Mouse (Mus musculus): ENCODE measurements around the gene Wwox.
A peak's percentile ranks its signal among the peaks of the same experiment; 100 is the strongest.
"Not testable (repeated sequence)": the region's sequence is repeated elsewhere in the genome, so short reads cannot be mapped to it uniquely, and the experiment has no call there.

The Wwox gene

GRCm38 (mm10) chr8:114806826-114807420 lies 367.5 kb downstream of the Wwox start:
- peak; percentile 55 for DNase-seq (ENCODE audit: low read depth)

DNA sequence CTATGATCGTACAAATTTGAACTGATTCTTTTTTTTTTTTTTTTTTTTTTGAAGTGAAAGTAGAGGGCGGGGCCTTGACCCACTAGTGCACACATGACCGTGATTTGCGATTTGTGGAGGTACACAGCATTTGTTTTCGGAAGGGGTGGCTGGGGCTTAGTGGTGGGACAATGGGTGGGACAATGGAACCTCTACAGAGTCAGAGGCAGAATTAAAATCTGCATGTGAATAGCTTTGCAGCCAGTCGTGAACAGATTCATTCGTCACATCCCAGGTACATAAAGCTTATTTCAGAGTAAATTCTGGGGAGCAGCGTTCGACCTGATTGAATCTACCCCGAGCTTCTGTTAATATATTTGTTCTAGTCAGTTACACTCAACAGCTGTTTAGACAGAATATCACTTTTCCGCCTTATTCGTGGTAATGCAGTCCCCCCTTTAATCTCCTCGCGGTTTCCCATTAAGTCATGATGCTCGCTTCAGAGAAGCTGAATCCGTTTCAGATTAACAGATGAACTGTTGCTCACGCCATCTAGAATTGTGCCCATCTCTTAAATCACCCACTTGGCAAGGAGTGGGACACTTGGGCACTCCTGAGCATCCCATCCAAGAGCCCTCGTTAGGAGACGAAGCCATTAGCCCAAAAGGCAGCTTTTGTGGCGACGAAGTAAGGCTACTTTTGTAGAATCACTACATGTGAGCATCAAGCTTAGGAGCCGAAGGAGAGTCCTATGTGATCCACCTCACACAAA lies 368.4 kb downstream of the Wwox start:
- DNase-seq (ENCODE audit: low read depth): no peak

- DNase-seq (ENCODE audit: low read depth): no peak
Measured at GRCm38 (mm10) chr8:114810470-114810869, 371.0 kb downstream of the Wwox start.

GRCm38 (mm10) chr8:114813830-114814229 lies 374.4 kb downstream of the Wwox start:
- DNase-seq (ENCODE audit: low read depth): no peak

DNA sequence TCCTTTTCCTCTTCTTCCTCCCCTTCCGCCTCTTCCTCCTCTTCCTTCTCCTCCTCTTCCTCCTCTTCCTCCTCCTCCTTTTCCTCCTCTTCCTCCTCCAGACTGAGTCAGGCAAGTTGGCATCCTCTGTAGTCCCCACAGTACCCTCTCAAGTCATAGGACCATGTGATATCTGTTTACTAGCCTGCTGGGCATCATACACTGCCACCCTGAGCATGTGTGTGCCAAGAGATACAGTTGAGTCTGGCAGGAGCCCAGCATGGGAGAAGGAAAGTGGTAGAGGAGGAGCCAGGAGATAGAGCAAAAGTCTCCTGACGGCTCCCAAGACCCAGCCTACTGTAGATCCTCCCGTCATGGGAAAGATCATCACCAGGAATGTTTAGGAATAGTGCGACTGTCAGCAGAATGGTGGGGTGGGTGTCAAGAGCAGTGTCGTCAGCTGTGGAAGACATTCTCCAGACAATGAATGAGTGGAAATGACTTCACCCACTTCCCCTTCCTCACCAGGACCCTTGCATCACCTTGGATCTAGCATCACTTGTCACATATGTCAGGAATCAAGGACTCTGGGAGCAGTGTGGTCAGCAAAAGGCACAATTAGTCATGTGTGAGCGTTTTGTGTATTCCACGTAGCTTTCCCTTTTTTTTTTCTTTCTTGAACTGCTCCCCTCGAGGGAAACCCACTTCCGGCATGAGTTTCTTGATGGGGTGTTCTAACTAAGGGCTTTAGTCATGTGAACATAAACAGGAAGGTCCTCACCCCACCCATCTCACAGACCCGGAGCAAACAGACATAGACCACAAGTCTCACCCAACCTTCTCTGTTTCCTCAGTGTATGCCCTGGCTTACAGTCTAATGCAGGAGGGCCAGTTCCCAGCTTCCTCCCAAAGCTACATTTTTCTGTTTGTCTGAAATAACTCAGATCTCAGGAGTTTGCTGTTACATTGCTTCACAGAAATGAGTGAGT lies 375.6 kb downstream of the Wwox start:
- no peak for DNase-seq (ENCODE audit: low read depth)

DNA sequence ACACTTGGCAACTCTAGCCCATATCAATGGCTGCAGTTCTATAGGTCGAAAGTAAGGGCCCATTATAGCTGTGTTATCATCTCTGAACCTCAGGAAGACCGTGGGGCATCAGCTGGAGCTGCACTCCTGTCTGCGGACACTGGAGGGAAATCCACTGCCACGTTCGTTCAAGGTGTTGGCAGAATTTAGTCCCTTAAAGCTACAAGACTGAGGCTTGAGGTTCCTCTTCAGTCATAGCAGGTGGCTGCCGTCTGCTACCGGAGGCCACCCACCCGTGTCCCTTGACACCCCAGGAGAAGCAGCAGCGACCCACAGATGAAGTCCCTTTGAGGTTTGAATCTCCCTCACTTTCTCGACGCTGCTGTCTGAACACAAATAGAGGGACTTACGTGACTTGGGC lies 376.9 kb downstream of the Wwox start:
- no peak for DNase-seq (ENCODE audit: low read depth)

DNA sequence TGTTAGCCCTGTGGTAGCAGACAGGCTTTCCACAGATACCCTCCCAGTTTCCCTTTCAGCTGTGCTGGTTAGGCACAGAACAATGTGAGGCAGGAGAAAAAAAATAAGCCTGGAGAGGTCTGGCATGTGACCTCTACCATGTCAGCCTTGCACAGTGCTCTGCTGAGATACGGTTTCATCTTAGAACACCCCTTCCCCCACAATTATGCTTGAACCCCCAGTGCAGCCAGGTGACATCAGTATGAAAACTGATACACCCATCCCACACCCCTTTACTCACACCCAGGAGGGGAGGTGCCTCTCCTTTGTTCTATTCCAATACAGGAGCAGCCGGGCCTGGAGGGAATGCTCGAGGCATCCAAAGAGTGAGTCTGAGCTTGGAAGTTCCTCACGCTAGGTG lies 377.5 kb downstream of the Wwox start:
- DNase-seq (ENCODE audit: low read depth): no peak

GRCm38 (mm10) chr8:114821543-114821942 lies 382.1 kb downstream of the Wwox start:
- DNase-seq (ENCODE audit: low read depth): peak; percentile 23

DNA sequence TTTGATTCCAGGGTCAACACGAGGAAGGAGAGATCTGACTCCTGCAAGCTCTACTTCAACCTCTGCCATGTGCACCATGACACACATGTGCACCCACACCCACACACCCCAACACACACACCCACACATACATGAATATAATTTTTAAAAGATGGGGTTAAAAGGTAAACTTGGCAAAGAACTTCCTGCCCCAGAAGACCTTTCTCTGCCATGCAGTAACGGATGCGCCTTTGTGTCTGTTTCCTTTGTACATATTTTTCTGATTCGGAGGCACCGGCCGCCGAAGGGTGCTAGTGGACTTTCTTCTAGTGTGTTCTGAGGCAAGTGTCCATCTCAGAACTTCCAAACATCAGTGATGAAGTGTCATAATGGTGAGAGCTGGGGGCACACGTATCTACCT lies 386.0 kb downstream of the Wwox start:
- DNase-seq (ENCODE audit: low read depth): no peak

DNA sequence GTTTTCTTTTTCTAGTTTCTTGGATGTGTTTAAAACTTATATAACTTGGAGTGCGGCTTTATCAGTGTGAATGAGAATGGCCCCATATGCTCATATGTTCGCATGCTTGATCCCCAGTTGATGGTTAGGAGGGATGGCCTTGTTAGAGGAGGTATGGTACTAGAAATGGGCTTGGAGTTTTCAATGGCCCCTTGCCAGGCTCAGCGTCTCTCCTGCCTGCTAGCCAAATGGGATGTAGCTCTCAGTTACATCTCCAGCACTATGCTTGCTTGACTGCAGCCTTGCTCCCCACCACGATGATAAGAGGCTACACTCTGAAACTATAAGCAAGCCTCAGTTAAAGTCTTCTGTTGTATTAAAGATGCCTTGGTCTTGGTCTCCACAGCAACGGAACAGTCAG lies 387.5 kb downstream of the Wwox start:
- no peak for DNase-seq (ENCODE audit: low read depth)

DNA sequence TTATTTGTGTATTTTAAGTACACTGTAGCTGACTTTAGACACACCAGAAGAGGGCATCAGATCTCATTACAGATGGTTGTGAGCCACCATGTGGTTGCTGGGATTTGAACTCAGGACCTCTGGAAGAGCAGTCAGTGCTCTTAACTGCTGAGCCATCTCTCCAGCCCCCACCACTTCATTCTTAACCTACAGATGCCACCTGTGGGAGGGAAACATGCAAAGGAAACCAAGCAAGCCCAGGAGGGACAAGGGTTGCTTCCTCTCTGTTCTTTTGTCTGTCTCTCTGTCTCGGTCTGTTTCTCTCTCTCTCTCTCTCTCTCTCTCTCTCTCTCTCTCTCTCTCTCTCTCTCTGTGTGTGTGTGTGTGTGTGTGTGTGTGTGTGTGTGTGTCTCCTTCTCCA lies 388.4 kb downstream of the Wwox start:
- not testable (repeated sequence) for DNase-seq (ENCODE audit: low read depth)

DNA sequence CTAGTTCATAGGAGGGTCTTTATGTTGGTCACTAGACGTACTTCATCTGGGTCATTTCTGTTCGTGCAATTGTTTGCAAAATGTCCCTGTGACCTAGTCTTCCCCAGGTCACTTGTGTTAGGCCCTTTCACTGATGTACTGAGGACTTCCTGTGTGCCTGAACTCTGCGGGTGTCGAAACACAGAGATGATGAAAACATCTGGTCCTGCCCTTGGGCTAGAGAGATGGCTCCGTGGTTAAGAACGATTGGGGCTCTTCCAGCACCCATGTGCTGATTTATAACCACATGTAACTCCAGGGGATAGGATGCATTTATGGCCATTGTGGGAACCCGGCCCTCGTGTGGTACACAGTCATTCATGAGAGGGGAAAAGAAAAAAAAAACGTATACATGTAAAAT lies 392.1 kb downstream of the Wwox start:
- no peak for DNase-seq (ENCODE audit: low read depth)

- no peak for DNase-seq (ENCODE audit: low read depth)
Measured at GRCm38 (mm10) chr8:114832251-114832774, 392.9 kb downstream of the Wwox start.

- no peak for DNase-seq (ENCODE audit: low read depth)
Measured at GRCm38 (mm10) chr8:114834730-114835129, 395.3 kb downstream of the Wwox start.

DNA sequence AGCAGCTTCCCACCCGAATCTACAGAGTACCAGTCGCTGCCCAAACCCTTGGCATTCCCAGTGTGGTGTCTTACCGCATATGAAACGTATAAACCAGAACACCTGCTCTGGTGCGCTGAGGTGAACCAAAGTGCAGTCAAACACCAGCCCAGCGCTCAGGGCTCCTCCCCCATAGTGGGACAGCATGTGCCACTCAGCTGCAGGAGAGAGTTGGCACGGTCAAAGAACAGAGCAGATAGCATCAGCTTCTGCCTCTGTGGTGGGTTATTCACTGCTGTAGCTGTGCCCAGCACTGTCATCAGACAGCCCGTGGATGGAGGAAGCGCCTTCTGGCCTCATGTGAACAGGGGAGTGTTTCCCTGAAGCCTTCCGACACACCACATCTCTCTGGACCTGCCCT lies 400.5 kb downstream of the Wwox start:
- no peak for DNase-seq (ENCODE audit: low read depth)

DNA sequence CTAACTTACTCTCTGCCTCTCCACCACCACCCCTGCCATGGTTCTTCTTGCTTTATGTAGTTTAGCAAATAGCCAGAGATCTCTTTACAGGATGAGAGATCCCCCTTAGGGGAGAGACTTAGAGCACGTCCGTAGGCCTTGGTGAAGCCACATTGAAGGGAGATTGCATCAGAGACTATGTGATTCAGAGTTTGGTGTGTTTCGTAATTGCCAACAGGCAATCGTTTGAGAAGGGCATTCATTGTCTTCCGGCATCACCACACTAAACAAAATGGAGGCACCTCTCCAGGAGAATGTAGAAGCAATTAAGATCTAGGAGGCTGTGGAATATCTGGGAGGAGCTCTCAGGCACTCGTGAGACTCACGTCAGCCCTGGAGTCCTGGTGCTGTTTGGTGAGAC lies 408.2 kb downstream of the Wwox start:
- DNase-seq (ENCODE audit: low read depth): peak; percentile 49

- DNase-seq (ENCODE audit: low read depth): no peak
Measured at GRCm38 (mm10) chr8:114849461-114849860, 410.0 kb downstream of the Wwox start.

GRCm38 (mm10) chr8:114850014-114850870 lies 410.8 kb downstream of the Wwox start:
- no peak for DNase-seq (ENCODE audit: low read depth)

DNA sequence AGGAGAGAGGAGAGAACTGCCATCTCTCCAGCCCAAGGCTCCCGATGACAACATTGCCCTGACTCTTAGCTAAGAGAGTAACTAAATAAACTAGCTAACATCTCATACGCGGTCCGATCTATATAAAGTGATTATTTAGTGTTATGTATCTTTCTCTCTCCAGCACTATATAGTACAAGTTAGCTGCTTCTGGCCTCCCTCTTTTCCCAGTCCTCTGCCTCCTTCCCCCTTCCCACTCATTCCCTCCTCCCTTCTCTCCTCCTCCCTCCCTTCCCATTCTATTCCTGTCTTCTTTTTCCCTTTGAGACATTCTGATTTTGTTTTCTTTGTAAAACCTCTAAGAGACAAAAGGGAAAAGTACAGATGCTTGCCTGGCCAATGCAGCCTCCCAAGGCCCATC lies 414.3 kb downstream of the Wwox start:
- no peak for DNase-seq (ENCODE audit: low read depth)

DNA sequence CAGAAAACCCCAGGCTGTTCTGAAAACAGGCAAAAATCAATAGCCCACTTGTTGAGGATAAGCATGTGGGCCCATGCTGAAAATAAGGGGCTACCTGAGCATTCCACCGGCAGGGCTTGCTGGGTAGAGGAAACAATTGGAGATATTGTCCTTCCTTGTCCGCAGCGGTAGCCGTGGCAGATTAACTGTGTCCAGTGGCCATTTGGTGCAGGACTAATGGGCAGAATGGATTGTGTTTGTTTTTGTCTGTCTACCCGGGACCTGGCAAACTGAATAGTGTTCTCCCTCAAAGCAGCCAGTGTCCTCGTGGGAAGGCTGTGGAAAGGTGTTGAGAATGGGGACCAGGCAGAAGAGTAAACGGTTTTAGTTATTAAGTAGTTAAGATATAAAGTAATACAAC lies 416.4 kb downstream of the Wwox start:
- DNase-seq (ENCODE audit: low read depth): no peak

- no peak for DNase-seq (ENCODE audit: low read depth)
Measured at GRCm38 (mm10) chr8:114865911-114866310, 426.5 kb downstream of the Wwox start.

- no peak for DNase-seq (ENCODE audit: low read depth)
Measured at GRCm38 (mm10) chr8:114869321-114869720, 429.9 kb downstream of the Wwox start.
